Mouse (Mus musculus) CD4-positive, CD25-positive, alpha-beta regulatory T cell (primary cell): Measurements from ENCODE around the gene Olfr575. TPM values are rescaled to one million over a fixed set of nuclear protein-coding genes. Genes with fewer than 3 reads are reported as not detected.

Experiments used
- polyA plus RNA-seq: library from polyadenylated mRNA; unstranded; fragments of 100-300 nt; shearing (Covaris generic); gene quantifications from one replicate; pipeline ENCODE4 v1.2.1, GENCODE M21; 2017

Olfr575 gene
- not detected for polyA plus RNA-seq

GRCm38 (mm10) chr7:102958593-102958992, at the start of gene Olfr575:
Olfr575 (minus strand) TSS chr7:102958775.

GRCm38 (mm10) chr7:102989224-102989623, 30.6 kb upstream of the Olfr575 start, which contains the start of gene Olfr578:
Olfr578 (minus strand) TSS chr7:102989324.

GRCm38 (mm10) chr7:102975843-102976242, 17.3 kb upstream of the Olfr575 start, which contains the start of gene Olfr577:
Olfr577 (minus strand) TSS chr7:102975943.

GRCm38 (mm10) chr7:102962360-102962759, 3.8 kb upstream of the Olfr575 start, which contains the start of gene Olfr576:
Olfr576 (plus strand) TSS chr7:102962660.

GRCm38 (mm10) chr7:102948167-102948566, 10.4 kb downstream of the Olfr575 start, which contains the start of gene Olfr574:
Olfr574 (plus strand) TSS chr7:102948467.

GRCm38 (mm10) chr7:102942475-102942874, 16.1 kb downstream of the Olfr575 start, which contains the start of gene Olfr573-ps1:
Olfr573-ps1 (minus strand) TSS chr7:102942575.

GRCm38 (mm10) chr7:102924109-102924508, 34.5 kb downstream of the Olfr575 start, which contains the start of gene Olfr572:
Olfr572 (plus strand) TSS chr7:102924409.

GRCm38 (mm10) chr7:102917032-102917875, 41.3 kb downstream of the Olfr575 start, which contains the start of gene Olfr571:
Olfr571 (minus strand) TSS chr7:102917536.

Other genes with a start within 250 kb of the Olfr575 start
- not detected for gene Olfr33, start 239.7 kb downstream of the Olfr575 start, polyA plus RNA-seq
- gene Olfr559, start 231.3 kb downstream of the Olfr575 start, polyA plus RNA-seq, result not detected
- gene Olfr560, start 199.4 kb downstream of the Olfr575 start, polyA plus RNA-seq, result not detected
- gene Olfr78, start 199.3 kb downstream of the Olfr575 start, polyA plus RNA-seq, result not detected
- gene Olfr561, start 187.6 kb downstream of the Olfr575 start, polyA plus RNA-seq, result not detected
- gene Olfr564, start 155.3 kb downstream of the Olfr575 start, polyA plus RNA-seq, result not detected
- gene Olfr566, start 100.0 kb downstream of the Olfr575 start, polyA plus RNA-seq, result not detected
- gene Olfr568, start 81.7 kb downstream of the Olfr575 start, polyA plus RNA-seq, result 0.25 TPM
- gene Olfr569, start 67.9 kb downstream of the Olfr575 start, polyA plus RNA-seq, result not detected
- not detected for gene Olfr570, start 64.2 kb downstream of the Olfr575 start, polyA plus RNA-seq
- gene Olfr571, start 41.2 kb downstream of the Olfr575 start, polyA plus RNA-seq, result not detected
- gene Olfr572, start 34.4 kb downstream of the Olfr575 start, polyA plus RNA-seq, result not detected
- not detected for gene Olfr573-ps1, start 16.2 kb downstream of the Olfr575 start, polyA plus RNA-seq
- not detected for gene Olfr574, start 10.3 kb downstream of the Olfr575 start, polyA plus RNA-seq
- gene Olfr576, start 3.9 kb upstream of the Olfr575 start, polyA plus RNA-seq, result not detected
- not detected for gene Olfr577, start 17.2 kb upstream of the Olfr575 start, polyA plus RNA-seq
- gene Olfr578, start 30.5 kb upstream of the Olfr575 start, polyA plus RNA-seq, result not detected
- gene Olfr582, start 79.2 kb upstream of the Olfr575 start, polyA plus RNA-seq, result not detected
- gene Olfr583, start 92.5 kb upstream of the Olfr575 start, polyA plus RNA-seq, result not detected
- gene Olfr584, start 123.1 kb upstream of the Olfr575 start, polyA plus RNA-seq, result not detected
- not detected for gene Olfr585, start 138.9 kb upstream of the Olfr575 start, polyA plus RNA-seq
- not detected for gene Olfr586, start 166.9 kb upstream of the Olfr575 start, polyA plus RNA-seq
- not detected for gene Olfr588-ps1, start 182.1 kb upstream of the Olfr575 start, polyA plus RNA-seq
- not detected for gene Olfr589, start 197.6 kb upstream of the Olfr575 start, polyA plus RNA-seq
- not detected for gene Olfr591, start 219.6 kb upstream of the Olfr575 start, polyA plus RNA-seq
- gene Olfr592, start 226.0 kb upstream of the Olfr575 start, polyA plus RNA-seq, result not detected